Mouse (Mus musculus): Measurements from ENCODE around the gene Gucy2g. TPM values are rescaled to one million over a fixed set of nuclear protein-coding genes. Genes with fewer than 3 reads are reported as not detected.

The Gucy2g gene
- polyA plus RNA-seq, 1 experiment from 2014 or later = not detected

GRCm38 (mm10) chr19:55239766-55240426 is 1.1 kb downstream of the Gucy2g start:
- H3K9ac ChIP-seq (replicated peaks) = no peak overlapping the region
- no peak overlapping the region for H3K27ac ChIP-seq (replicated peaks)
- WGBS = 90% methylated on average over 6 of the region's 6 CpGs
- no peaks in the 10 kb centered on the region for H3K9me3 ChIP-seq
- H3K4me3 ChIP-seq = no peak overlapping the region
- H3K36me3 ChIP-seq = no peaks in the 10 kb centered on the region
- no peaks in the 10 kb centered on the region for H3K27me3 ChIP-seq
- H3K4me1 ChIP-seq = no peaks in the 10 kb centered on the region
- no peak overlapping the region for H3K4me2 ChIP-seq (replicated peaks)
- no peak for ATAC-seq (replicated peaks)

- H3K9ac ChIP-seq (replicated peaks) = no peak overlapping the region
- no peaks in the 10 kb centered on the region for H3K27me3 ChIP-seq
- no peak overlapping the region for H3K27ac ChIP-seq (replicated peaks)
- ATAC-seq (replicated peaks) = no peak
- WGBS = 87% methylated on average over 5 of the region's 5 CpGs
- no peak overlapping the region for H3K4me2 ChIP-seq (replicated peaks)
- no peaks in the 10 kb centered on the region for H3K4me1 ChIP-seq
- no peak overlapping the region for H3K4me3 ChIP-seq
- H3K36me3 ChIP-seq = no peaks in the 10 kb centered on the region
- no peaks in the 10 kb centered on the region for H3K9me3 ChIP-seq
Observed at GRCm38 (mm10) chr19:55236564-55236963, 4.5 kb downstream of the Gucy2g start.

- no peak overlapping the region for H3K4me2 ChIP-seq (replicated peaks)
- WGBS = 52% methylated on average over 2 of the region's 2 CpGs
- H3K27me3 ChIP-seq = no peaks in the 10 kb centered on the region
- H3K36me3 ChIP-seq = no peaks in the 10 kb centered on the region
- H3K4me3 ChIP-seq = no peak overlapping the region
- H3K9me3 ChIP-seq = no peaks in the 10 kb centered on the region
- H3K9ac ChIP-seq (replicated peaks) = no peak overlapping the region
- no peak overlapping the region for H3K27ac ChIP-seq (replicated peaks)
- H3K4me1 ChIP-seq = no peaks in the 10 kb centered on the region
- no peak for ATAC-seq (replicated peaks)
Observed at GRCm38 (mm10) chr19:55236026-55236425, 5.0 kb downstream of the Gucy2g start.

GRCm38 (mm10) chr19:55232136-55232535 is 8.9 kb downstream of the Gucy2g start:
- H3K9me3 ChIP-seq = no peaks in the 10 kb centered on the region
- no peaks in the 10 kb centered on the region for H3K36me3 ChIP-seq
- H3K4me3 ChIP-seq = no peak overlapping the region
- no peak overlapping the region for H3K4me2 ChIP-seq (replicated peaks)
- H3K27ac ChIP-seq (replicated peaks) = no peak overlapping the region
- no peaks in the 10 kb centered on the region for H3K4me1 ChIP-seq
- ATAC-seq (replicated peaks) = no peak
- H3K9ac ChIP-seq (replicated peaks) = no peak overlapping the region
- 72% methylated on average over 8 of the region's 8 CpGs for WGBS
- no peaks in the 10 kb centered on the region for H3K27me3 ChIP-seq

- Histone ChIP-seq H3K9ac (replicated peaks) (no peak overlapping the region), H3K4me2 (replicated peaks) (no peak overlapping the region), H3K4me1 (no peaks in the 10 kb centered on the region), H3K4me3 (no peak overlapping the region), H3K9me3 (no peaks in the 10 kb centered on the region), H3K27me3 (no peaks in the 10 kb centered on the region), H3K27ac (replicated peaks) (no peak overlapping the region), H3K36me3 (no peaks in the 10 kb centered on the region)
- WGBS = 84% methylated on average over 10 of the region's 10 CpGs
- ATAC-seq (replicated peaks) = no peak
Observed at GRCm38 (mm10) chr19:55231081-55231480, 10.0 kb downstream of the Gucy2g start.

- ATAC-seq (replicated peaks) = no peak
- 88% methylated on average over 7 of the region's 7 CpGs for WGBS
- H3K9ac ChIP-seq (replicated peaks) = no peak overlapping the region
- H3K27me3 ChIP-seq = no peaks in the 10 kb centered on the region
- no peaks in the 10 kb centered on the region for H3K9me3 ChIP-seq
- no peaks in the 10 kb centered on the region for H3K4me1 ChIP-seq
- no peak overlapping the region for H3K4me2 ChIP-seq (replicated peaks)
- H3K36me3 ChIP-seq = no peaks in the 10 kb centered on the region
- no peak overlapping the region for H3K27ac ChIP-seq (replicated peaks)
- H3K4me3 ChIP-seq = no peak overlapping the region
Observed at GRCm38 (mm10) chr19:55227135-55227534, 13.9 kb downstream of the Gucy2g start.

- no peak for ATAC-seq (replicated peaks)
- Histone ChIP-seq H3K4me2 (replicated peaks) (no peak overlapping the region), H3K4me1 (no peaks in the 10 kb centered on the region), H3K9ac (replicated peaks) (no peak overlapping the region), H3K36me3 (no peaks in the 10 kb centered on the region), H3K9me3 (no peaks in the 10 kb centered on the region), H3K4me3 (no peak overlapping the region), H3K27me3 (no peaks in the 10 kb centered on the region), H3K27ac (replicated peaks) (no peak overlapping the region)
- WGBS = 61% methylated on average over 5 of the region's 5 CpGs
Observed at GRCm38 (mm10) chr19:55226621-55227020, 14.4 kb downstream of the Gucy2g start.

GRCm38 (mm10) chr19:55222268-55222667 is 18.8 kb downstream of the Gucy2g start:
- 91% methylated on average over 9 of the region's 9 CpGs for WGBS
- Histone ChIP-seq H3K9ac (replicated peaks) (no peak overlapping the region), H3K27ac (replicated peaks) (no peak overlapping the region), H3K4me3 (no peak overlapping the region), H3K4me1 (no peaks in the 10 kb centered on the region), H3K4me2 (replicated peaks) (no peak overlapping the region), H3K36me3 (no peaks in the 10 kb centered on the region), H3K9me3 (no peaks in the 10 kb centered on the region), H3K27me3 (no peaks in the 10 kb centered on the region)
- ATAC-seq (replicated peaks) = no peak

GRCm38 (mm10) chr19:55221208-55221607 is 19.8 kb downstream of the Gucy2g start:
- 86% methylated on average over 6 of the region's 6 CpGs for WGBS
- no peak for ATAC-seq (replicated peaks)
- Histone ChIP-seq H3K4me1 (no peaks in the 10 kb centered on the region), H3K4me3 (no peak overlapping the region), H3K9me3 (no peaks in the 10 kb centered on the region), H3K27me3 (no peaks in the 10 kb centered on the region), H3K27ac (replicated peaks) (no peak overlapping the region), H3K4me2 (replicated peaks) (no peak overlapping the region), H3K9ac (replicated peaks) (no peak overlapping the region), H3K36me3 (no peaks in the 10 kb centered on the region)

- H3K9ac ChIP-seq (replicated peaks) = no peak overlapping the region
- no peaks in the 10 kb centered on the region for H3K9me3 ChIP-seq
- H3K4me3 ChIP-seq = no peak overlapping the region
- 73% methylated on average over 8 of the region's 8 CpGs for WGBS
- ATAC-seq (replicated peaks) = no peak
- H3K27ac ChIP-seq (replicated peaks) = no peak overlapping the region
- H3K36me3 ChIP-seq = no peaks in the 10 kb centered on the region
- H3K4me1 ChIP-seq = no peaks in the 10 kb centered on the region
- 0 out of 2 replicates have a peak overlapping the region, but pooled peaks have one; percentile 51 for H3K4me2 ChIP-seq (replicated peaks)
- H3K27me3 ChIP-seq = no peaks in the 10 kb centered on the region
Observed at GRCm38 (mm10) chr19:55219359-55219758, 21.7 kb downstream of the Gucy2g start.

GRCm38 (mm10) chr19:55218741-55219221 is 22.3 kb downstream of the Gucy2g start:
- H3K4me2 ChIP-seq (replicated peaks) = peak overlapping the region; percentile 51
- no peak overlapping the region for H3K27ac ChIP-seq (replicated peaks)
- no peaks in the 10 kb centered on the region for H3K27me3 ChIP-seq
- peak overlapping the region; percentile 37 for H3K9ac ChIP-seq (replicated peaks)
- H3K9me3 ChIP-seq = no peaks in the 10 kb centered on the region
- 13% methylated on average over 12 of the region's 12 CpGs for WGBS
- H3K4me3 ChIP-seq = peak overlapping the region; percentile 40
- no peaks in the 10 kb centered on the region for H3K4me1 ChIP-seq
- ATAC-seq (replicated peaks) = no peak; the same call in none of the 2 replicates
- H3K36me3 ChIP-seq = no peaks in the 10 kb centered on the region

GRCm38 (mm10) chr19:55218192-55218739 is 22.8 kb downstream of the Gucy2g start:
- H3K9ac ChIP-seq (replicated peaks) = peak overlapping the region; percentile 37
- ATAC-seq (replicated peaks) = peak; percentile 90
- H3K4me1 ChIP-seq = no peaks in the 10 kb centered on the region
- H3K9me3 ChIP-seq = no peaks in the 10 kb centered on the region
- no peaks in the 10 kb centered on the region for H3K36me3 ChIP-seq
- WGBS = 3% methylated on average over 20 of the region's 20 CpGs
- peak overlapping the region; percentile 51 for H3K4me2 ChIP-seq (replicated peaks)
- H3K4me3 ChIP-seq = peak overlapping the region; percentile 40
- no peak overlapping the region for H3K27ac ChIP-seq (replicated peaks)
- H3K27me3 ChIP-seq = no peaks in the 10 kb centered on the region

- Histone ChIP-seq H3K36me3 (no peaks in the 10 kb centered on the region), H3K27ac (replicated peaks) (no peak overlapping the region), H3K4me3 (no peak overlapping the region), H3K9me3 (no peaks in the 10 kb centered on the region), H3K9ac (replicated peaks) (no peak overlapping the region), H3K4me1 (no peaks in the 10 kb centered on the region), H3K27me3 (no peaks in the 10 kb centered on the region), H3K4me2 (replicated peaks) (no peak overlapping the region)
- ATAC-seq (replicated peaks) = no peak
- WGBS = 86% methylated on average over 9 of the region's 9 CpGs
Observed at GRCm38 (mm10) chr19:55217365-55217764, 23.7 kb downstream of the Gucy2g start.

Measured in forebrain, embryonic 15.5 days (tissue).